Mouse (Mus musculus) embryo, embryonic 10 days (tissue): ENCODE measurements at regions not wholly inside any gene's neighbourhood (a gene's known extent, or its start where the extent isn't known, plus 50 kb on each side); places are given as distances from the start of the nearest gene placed in this dataset.
A peak's percentile ranks its signal among the peaks of the same experiment; 100 is the strongest.

Experiments used
- DNase-seq: peaks from one replicate; pipeline ENCODE4 v3.0.0-alpha.2; 2015; ENCODE audit warnings: low spot score

- DNase-seq: no peak
Observed at GRCm38 (mm10) chr3:39571444-39572237, 684.9 kb downstream of the Fat4 start.

GRCm38 (mm10) chr3:39575200-39575599 is 688.5 kb downstream of the Fat4 start:
- no peak for DNase-seq

GRCm38 (mm10) chr3:39591312-39591711 is 704.6 kb downstream of the Fat4 start:
- DNase-seq: no peak

- DNase-seq: no peak
Observed at GRCm38 (mm10) chr3:39592349-39593117, 705.8 kb downstream of the Fat4 start.

GRCm38 (mm10) chr3:39609937-39610336 is 723.2 kb downstream of the Fat4 start:
- peak; percentile 14 for DNase-seq

- DNase-seq: no peak
Observed at GRCm38 (mm10) chr3:39612408-39612807, 725.7 kb downstream of the Fat4 start.

- peak; percentile 27 for DNase-seq
Observed at GRCm38 (mm10) chr3:39637924-39638323, 751.2 kb downstream of the Fat4 start.

- DNase-seq: no peak
Observed at GRCm38 (mm10) chr3:39643194-39643593, 756.5 kb downstream of the Fat4 start.

- no peak for DNase-seq
Observed at GRCm38 (mm10) chr3:39666817-39667216, 780.1 kb downstream of the Fat4 start.

GRCm38 (mm10) chr3:39669145-39669544 is 782.4 kb downstream of the Fat4 start:
- no peak for DNase-seq

GRCm38 (mm10) chr3:39673997-39674396 is 787.3 kb downstream of the Fat4 start:
- no peak for DNase-seq

GRCm38 (mm10) chr3:39674927-39675326 is 788.2 kb downstream of the Fat4 start:
- DNase-seq: no peak

GRCm38 (mm10) chr3:39705610-39706009 is 818.9 kb downstream of the Fat4 start:
- peak; percentile 29 for DNase-seq

- DNase-seq: no peak
Observed at GRCm38 (mm10) chr3:39712795-39713709, 818.0 kb upstream of the Intu start.

GRCm38 (mm10) chr3:39714056-39714592 is 817.0 kb upstream of the Intu start:
- peak; percentile 62 for DNase-seq

- no peak for DNase-seq
Observed at GRCm38 (mm10) chr3:39718946-39719545, 812.0 kb upstream of the Intu start.

- DNase-seq: no peak
Observed at GRCm38 (mm10) chr3:39725755-39726154, 805.3 kb upstream of the Intu start.

GRCm38 (mm10) chr3:39736639-39737038 is 794.4 kb upstream of the Intu start:
- no peak for DNase-seq

GRCm38 (mm10) chr3:39745947-39746346 is 785.1 kb upstream of the Intu start:
- no peak for DNase-seq

GRCm38 (mm10) chr3:39768981-39769568 is 762.0 kb upstream of the Intu start:
- no peak for DNase-seq
